Mouse (Mus musculus) liver, embryonic 14.5 days (tissue): ENCODE data around the gene Dld.

ENCODE experiments used
- CTCF ChIP-seq: IDR thresholded peaks from 2 replicates; pipeline ENCODE4 v1.5.1; 2016; ENCODE audit warnings: antibody characterized with exemption, low read depth, control low read depth
- EP300 ChIP-seq: IDR thresholded peaks from 2 replicates; pipeline ENCODE4 v1.6.1; 2016; ENCODE audit warnings: antibody characterized with exemption, low read depth

DNA sequence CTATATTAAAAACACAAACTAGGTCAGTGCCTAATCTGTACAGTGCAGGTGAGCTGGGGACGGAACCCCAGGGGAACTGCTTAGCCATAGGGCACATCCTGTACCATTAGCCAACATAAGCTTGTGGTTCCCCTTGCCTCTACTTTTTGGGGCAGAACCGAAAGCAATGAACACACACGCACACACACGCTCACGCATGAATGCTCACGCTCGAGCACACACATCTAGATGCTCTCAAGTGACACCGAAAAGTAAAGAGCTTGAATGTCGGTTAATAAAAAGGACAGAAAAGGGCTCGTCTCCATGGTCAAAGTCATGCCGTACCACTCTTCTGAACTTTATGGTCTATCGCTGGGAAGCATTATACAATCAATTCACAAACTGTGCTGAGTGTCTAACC lies 40.4 kb upstream of the Dld start:
- TF ChIP-seq EP300 (no peak), CTCF (no peak)
